7 mouse cellular contexts compared by ENCODE assay signal in the genomic region with DNA sequence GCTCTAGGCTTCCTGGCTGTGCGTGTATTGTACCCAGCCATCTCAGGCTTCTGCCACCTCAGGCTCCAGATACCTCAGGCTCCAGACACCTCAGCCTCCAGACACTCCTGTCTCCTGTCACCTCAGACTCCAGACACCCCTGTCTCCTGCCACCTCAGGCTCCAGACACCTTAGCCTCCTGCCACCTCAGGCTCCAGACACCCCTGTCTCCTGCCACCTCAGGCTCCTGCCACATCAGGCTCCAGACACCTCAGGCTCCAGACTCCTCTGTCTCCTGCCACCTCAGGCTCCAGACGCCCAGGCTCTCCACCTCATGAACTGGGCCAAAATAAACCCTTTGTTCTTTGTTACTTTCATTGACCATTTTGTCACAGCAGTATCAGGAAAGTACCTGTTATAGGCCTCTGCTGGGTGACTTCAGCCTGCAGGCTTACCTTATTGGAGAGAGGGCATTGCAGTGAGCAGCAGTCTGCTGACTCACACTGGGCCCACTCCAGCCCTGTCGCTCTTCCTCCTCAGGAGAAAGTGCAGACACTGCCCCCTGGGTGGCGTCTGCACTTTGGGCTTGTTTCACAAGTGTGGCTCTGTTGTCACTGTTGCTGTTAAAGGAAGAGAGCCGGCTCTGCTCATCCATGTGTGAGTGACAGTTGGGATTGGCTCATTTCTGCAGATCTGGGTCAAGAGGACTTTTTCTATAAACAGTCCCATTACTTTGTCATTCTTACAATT.
DNase-seq lines count a peak whose midpoint lies in the region; ATAC-seq and TF ChIP-seq lines count a peak whose summit lies in the region.

No protein-coding gene starts in this region.

- H3K9me3 ChIP-seq in ES-Bruce4 (replicated peaks; ENCODE audit: control insufficient read depth, insufficient read depth, low read length, poor library complexity, severe bottlenecking), result no peaks in the 10 kb centered on the region
- no peaks in the 10 kb centered on the region for H3K9me3 ChIP-seq in heart, embryonic 11.5 days (replicated peaks; ENCODE audit: control insufficient read depth, low read length)

- no peak overlapping the region for H3K4me2 ChIP-seq in heart, embryonic 11.5 days

- 28% methylated on average over 5 of the region's 5 CpGs for WGBS in heart, embryonic 11.5 days (ENCODE audit: insufficient replicate concordance)
- 28% methylated on average over 5 of the region's 5 CpGs for WGBS in macrophage (ENCODE audit: missing documents)

- CTCF ChIA-PET in Patski (lab: Charles Lee), result interaction anchor here (0.7 to 1.6 kb wide), 8 partner anchors 12 to 159 kb away, joined by 3 to 9 read pairs (median 4); no protein-coding TSS in a partner anchor

- DNase-seq in Patski (ENCODE audit: low read depth, low spot score), result no peak
- peak; percentile 58 for DNase-seq in kidney, postnatal 14 days
- no peak for DNase-seq in cerebellum, adult 8-10 months
- no peak for DNase-seq in cerebellum, postnatal 25 days

- no peak overlapping the region for H3K4me3 ChIP-seq in ES-Bruce4 (ENCODE audit: low read depth, low read length)
- no peak overlapping the region for H3K4me3 ChIP-seq in heart, embryonic 11.5 days (ENCODE audit: low read depth, low read length)
- H3K4me3 ChIP-seq in macrophage (ENCODE audit: inconsistent target), result no peak overlapping the region

- H3K36me3 ChIP-seq in ES-Bruce4 (ENCODE audit: control insufficient read depth, insufficient read depth, low read length, poor library complexity, severe bottlenecking) (no peaks in the 10 kb centered on the region), macrophage (ENCODE audit: inconsistent target) (peaks cover 32% of the 10 kb centered on the region)
- H3K36me3 ChIP-seq in heart, embryonic 11.5 days (ENCODE audit: control insufficient read depth, insufficient read depth, low read length), result peaks cover 8% of the 10 kb centered on the region; the same call in 1 of the 2 replicates

- peak; percentile 30 for ATAC-seq in Patski
- peak; percentile 58; the same call in 1 of the 2 replicates for ATAC-seq in heart, embryonic 11.5 days (replicated peaks; ENCODE audit: insufficient number of reproducible peaks, low FRiP score, low TSS enrichment)

- H3K4me1 ChIP-seq in ES-Bruce4 (ENCODE audit: control insufficient read depth, insufficient read depth, low read length), result peaks cover 10% of the 10 kb centered on the region
- H3K4me1 ChIP-seq in heart, embryonic 11.5 days (ENCODE audit: control insufficient read depth, insufficient read depth, low read length), result peaks cover 18% of the 10 kb centered on the region

- POLR2A ChIA-PET in Patski (lab: Charles Lee), result interaction anchor here (1.4 kb wide), 1 partner anchor 29 kb away, joined by 4 read pairs; no protein-coding TSS in a partner anchor

- H3K27ac ChIP-seq in ES-Bruce4 (ENCODE audit: insufficient read depth, low read length) (no peak overlapping the region), macrophage (peak overlapping the region; percentile 100)
- peak overlapping the region; percentile 54; the same call in 1 of the 2 replicates for H3K27ac ChIP-seq in heart, embryonic 11.5 days (ENCODE audit: low read depth, low read length)

- H3K79me2 ChIP-seq in macrophage (ENCODE audit: inconsistent target), result no peaks in the 10 kb centered on the region

- no peaks in the 10 kb centered on the region for H3K27me3 ChIP-seq in ES-Bruce4 (ENCODE audit: control insufficient read depth, insufficient read depth, low read length, poor library complexity, severe bottlenecking)
- H3K27me3 ChIP-seq in Patski, result no peaks in the 10 kb centered on the region
- H3K27me3 ChIP-seq in heart, embryonic 11.5 days (ENCODE audit: control insufficient read depth, insufficient read depth, low read length), result no peaks in the 10 kb centered on the region

- H3K9ac ChIP-seq in ES-Bruce4 (ENCODE audit: low read depth, poor library complexity, severe bottlenecking), result no peak overlapping the region
- H3K9ac ChIP-seq in heart, embryonic 11.5 days (ENCODE audit: low read depth, low read length), result no peak overlapping the region

- no peak for TF ChIP-seq POLR2A in ES-Bruce4 (IDR thresholded peaks at IDR 0.05; ENCODE audit: insufficient read depth, low read length)

- in situ Hi-C loops in Patski (cut with MboI; ENCODE audit: low pct_unique_long_range_greater_than_20kb), result loop anchor here (10.0 kb wide), 1 partner anchor 149 kb away; no protein-coding TSS in a partner anchor

- no peak for TF ChIP-seq EP300 in ES-Bruce4 (IDR thresholded peaks at IDR 0.05; ENCODE audit: insufficient read depth, low read depth, low read length)

- TF ChIP-seq CTCF in ES-Bruce4 (IDR thresholded peaks at IDR 0.05; ENCODE audit: low read depth, low read length), result peak; percentile 29
- peak; percentile 53 for TF ChIP-seq CTCF in Patski (IDR thresholded peaks at IDR 0.05)
